Mouse (Mus musculus) liver, embryonic 18 days (tissue): ENCODE measurements around the gene Olfr923. TPM values are rescaled to one million over a fixed set of nuclear protein-coding genes. Genes with fewer than 3 reads are reported as not detected.

Experiments
- polyA plus RNA-seq: library from polyadenylated mRNA; depleted of rRNA; stranded (reverse); fragments of >200 nt; gene quantifications from 2 replicates; pipeline ENCODE4 v1.2.3, GENCODE M21; 2012; rRNA removed

Olfr923 gene
- not detected in 2 replicates for polyA plus RNA-seq

GRCm38 (mm10) chr9:38826245-38826644, at the start of gene Olfr923:
Gene Olfr923, plus strand, starts transcription at chr9:38826545.

GRCm38 (mm10) chr9:38814314-38814713, 12.0 kb upstream of the Olfr923 start, which contains the start of gene Olfr922:
Gene Olfr922, plus strand, starts transcription at chr9:38814614.

GRCm38 (mm10) chr9:38844149-38844548, 17.8 kb downstream of the Olfr923 start, which contains the start of gene Olfr924:
Gene Olfr924, plus strand, starts transcription at chr9:38844449.

GRCm38 (mm10) chr9:38854760-38855159, 28.4 kb downstream of the Olfr923 start, which contains the start of gene Olfr26:
Gene Olfr26, plus strand, starts transcription at chr9:38855060.

GRCm38 (mm10) chr9:38876826-38877225, 50.5 kb downstream of the Olfr923 start, which contains the start of gene Olfr926:
Gene Olfr926, plus strand, starts transcription at chr9:38877126.

Other genes starting within 250 kb of the Olfr923 start
- gene Olfr912, start 246.4 kb upstream of the Olfr923 start, polyA plus RNA-seq = not detected in 2 replicates
- not detected in 2 replicates for gene Olfr913, start 233.8 kb upstream of the Olfr923 start, polyA plus RNA-seq
- not detected in 2 replicates for gene Olfr914, start 221.4 kb upstream of the Olfr923 start, polyA plus RNA-seq
- gene Olfr916, start 166.7 kb upstream of the Olfr923 start, polyA plus RNA-seq = not detected in 2 replicates
- gene Olfr917, start 160.7 kb upstream of the Olfr923 start, polyA plus RNA-seq = not detected in 2 replicates
- not detected in 2 replicates for gene Olfr918, start 151.9 kb upstream of the Olfr923 start, polyA plus RNA-seq
- not detected in 2 replicates for gene Olfr919, start 122.9 kb upstream of the Olfr923 start, polyA plus RNA-seq
- 7.7 and 7.8 TPM in 2 replicates for gene Vwa5a, start 108.3 kb upstream of the Olfr923 start, polyA plus RNA-seq
- 0.08 and 0.09 TPM in 2 replicates for gene Olfr920, start 74.2 kb upstream of the Olfr923 start, polyA plus RNA-seq
- not detected in 2 replicates for gene Olfr921, start 53.5 kb upstream of the Olfr923 start, polyA plus RNA-seq
- not detected in 2 replicates for gene Olfr922, start 11.9 kb upstream of the Olfr923 start, polyA plus RNA-seq
- gene Olfr924, start 17.9 kb downstream of the Olfr923 start, polyA plus RNA-seq = not detected in 2 replicates
- gene Olfr26, start 28.5 kb downstream of the Olfr923 start, polyA plus RNA-seq = not detected in 2 replicates
- not detected in 2 replicates for gene Olfr926, start 50.6 kb downstream of the Olfr923 start, polyA plus RNA-seq
- gene Olfr930, start 103.3 kb downstream of the Olfr923 start, polyA plus RNA-seq = not detected in 2 replicates
- gene Olfr933, start 145.8 kb downstream of the Olfr923 start, polyA plus RNA-seq = not detected in 2 replicates
- not detected in 2 replicates for gene Olfr934, start 161.8 kb downstream of the Olfr923 start, polyA plus RNA-seq
- gene Olfr935, start 173.1 kb downstream of the Olfr923 start, polyA plus RNA-seq = not detected in 2 replicates
- gene Olfr146, start 196.8 kb downstream of the Olfr923 start, polyA plus RNA-seq = not detected in 2 replicates
- gene Olfr937, start 238.4 kb downstream of the Olfr923 start, polyA plus RNA-seq = not detected in 2 replicates